In genomic region chr9:91355629-91356352, GRCm38 (mm10) we compare ENCODE assay signal across 9 mouse cellular contexts. TPM values are rescaled to one million over a fixed set of nuclear protein-coding genes. Genes with fewer than 3 reads are reported as not detected.
DNase-seq lines count a peak whose midpoint lies in the region; ATAC-seq lines count a peak whose summit lies in the region.
"Had no signal": no experiment of that assay in that cellular context is flagged by ENCODE, and none has a peak within 500 bp of the region (broad histone marks: within the 10 kb centered on the region; RNA-seq: fewer than 3 reads in every experiment).

No protein-coding gene starts in this region.

- no peak overlapping the region for H3K9ac ChIP-seq in kidney, embryonic 16.5 days (replicated peaks; ENCODE audit: low read length)
- H3K9ac ChIP-seq in forebrain, embryonic 11.5 days (ENCODE audit: low read length), result peak overlapping the region; percentile 64
- H3K9ac ChIP-seq in liver, embryonic 12.5 days, result no peak overlapping the region

- under 1% methylated on average over 29 of the region's 35 CpGs for WGBS in kidney, embryonic 16.5 days
- under 1% methylated on average over 30 of the region's 35 CpGs for WGBS in forebrain, embryonic 11.5 days
- WGBS in liver, embryonic 12.5 days (ENCODE audit: insufficient replicate concordance), result 1% methylated on average over 29 of the region's 35 CpGs

- H3K36me3 ChIP-seq in kidney, embryonic 16.5 days (ENCODE audit: insufficient read depth, low read length), result no peaks in the 10 kb centered on the region
- no peaks in the 10 kb centered on the region for H3K36me3 ChIP-seq in forebrain, embryonic 11.5 days (ENCODE audit: control insufficient read depth, insufficient read depth, low read length)
- no peaks in the 10 kb centered on the region for H3K36me3 ChIP-seq in liver, embryonic 12.5 days

- peaks cover 88% of the 10 kb centered on the region for H3K27me3 ChIP-seq in kidney, embryonic 16.5 days (ENCODE audit: insufficient read depth, low read length)
- peaks cover 32% of the 10 kb centered on the region for H3K27me3 ChIP-seq in forebrain, embryonic 11.5 days (ENCODE audit: control insufficient read depth, insufficient read depth, low read length)
- peaks cover 84% of the 10 kb centered on the region for H3K27me3 ChIP-seq in liver, embryonic 12.5 days (replicated peaks)

- peak overlapping the region; percentile 39 for H3K4me2 ChIP-seq in kidney, embryonic 16.5 days (replicated peaks; ENCODE audit: low read depth, low read length)
- H3K4me2 ChIP-seq in forebrain, embryonic 11.5 days (ENCODE audit: low read depth, low read length, severe bottlenecking), result peak overlapping the region; percentile 54
- H3K4me2 ChIP-seq in liver, embryonic 12.5 days, result peak overlapping the region; percentile 36; the same call in 1 of the 2 replicates

- peak overlapping the region; percentile 16; the same call in 1 of the 2 replicates for H3K4me3 ChIP-seq in kidney, embryonic 16.5 days (ENCODE audit: low read length)
- peak overlapping the region; percentile 37 for H3K4me3 ChIP-seq in forebrain, embryonic 11.5 days (ENCODE audit: low read depth, low read length)
- H3K4me3 ChIP-seq in liver, embryonic 12.5 days, result peak overlapping the region; percentile 7; the same call in 1 of the 2 replicates

- no peaks in the 10 kb centered on the region for H3K9me3 ChIP-seq in kidney, embryonic 16.5 days (ENCODE audit: low read length)
- H3K9me3 ChIP-seq in forebrain, embryonic 11.5 days (ENCODE audit: control insufficient read depth, low read length), result no peaks in the 10 kb centered on the region
- H3K9me3 ChIP-seq in liver, embryonic 12.5 days (replicated peaks), result no peaks in the 10 kb centered on the region

- H3K4me1 ChIP-seq in kidney, embryonic 16.5 days (ENCODE audit: insufficient read depth, low read length), result peaks cover 2% of the 10 kb centered on the region; the same call in 1 of the 2 replicates
- peaks cover 7% of the 10 kb centered on the region; the same call in 1 of the 2 replicates for H3K4me1 ChIP-seq in forebrain, embryonic 11.5 days (replicated peaks; ENCODE audit: control insufficient read depth, insufficient read depth, low read length)
- H3K4me1 ChIP-seq in liver, embryonic 12.5 days, result no peaks in the 10 kb centered on the region

- no peak; the same call in 1 of the 2 replicates for ATAC-seq in kidney, embryonic 16.5 days (ENCODE audit: low FRiP score, low TSS enrichment)
- ATAC-seq in forebrain, embryonic 11.5 days (replicated peaks; ENCODE audit: low FRiP score), result peak; percentile 80
- no peak for ATAC-seq in liver, embryonic 12.5 days

- H3K27ac ChIP-seq in kidney, embryonic 16.5 days (ENCODE audit: low read length), result no peak overlapping the region
- H3K27ac ChIP-seq in forebrain, embryonic 11.5 days (ENCODE audit: low read depth, low read length), result peak overlapping the region; percentile 86
- no peak overlapping the region for H3K27ac ChIP-seq in liver, embryonic 12.5 days

- DNase-seq in kidney, postnatal 10 days, result no peak
- peak; percentile 94 for DNase-seq in cerebellum, adult 11 months
- peak; percentile 95 for DNase-seq in forebrain, embryonic 11.5 days (ENCODE audit: low spot score)
- peak; percentile 54 for DNase-seq in testis, postnatal 14 days (ENCODE audit: low spot score)
- DNase-seq in kidney, postnatal 14 days, result no peak
- no peak for DNase-seq in spleen, adult 18-20 months

RNA-seq across cellular contexts. Expression of gene Zic4, which starts 6.4 kb away (rescaled TPM):
- not detected in 2 replicates for polyA plus RNA-seq in kidney, embryonic 16.5 days (2015; fragmentation: Nextera tagmentation; extraction: Ambion mirVana)
- 58.8 and 59.5 TPM in 2 replicates for polyA plus RNA-seq in forebrain, embryonic 11.5 days (2014; fragmentation: Nextera tagmentation; extraction: Ambion mirVana)
- not detected in 2 replicates for polyA plus RNA-seq in liver, embryonic 12.5 days (2016; fragmentation: Nextera tagmentation; extraction: Ambion mirVana)
- polyA plus RNA-seq: liver, adult 2 months had no signal

RNA-seq across cellular contexts. Expression of gene Zic1, which starts 9.8 kb away (rescaled TPM):
- not detected in 2 replicates for polyA plus RNA-seq in kidney, embryonic 16.5 days (2015; fragmentation: Nextera tagmentation; extraction: Ambion mirVana)
- 14.7 and 15.7 TPM in 2 replicates for polyA plus RNA-seq in forebrain, embryonic 11.5 days (2014; fragmentation: Nextera tagmentation; extraction: Ambion mirVana)
- not detected in 2 replicates for polyA plus RNA-seq in liver, embryonic 12.5 days (2016; fragmentation: Nextera tagmentation; extraction: Ambion mirVana)
- polyA plus RNA-seq: liver, adult 2 months had no signal

Comparison
In these comparisons a context has a peak if more than half of its experiments do, and no peak if none do; other contexts are left out.
1. DNase-seq: peak in cerebellum, adult 11 months (single experiment), forebrain, embryonic 11.5 days (single experiment) and testis, postnatal 14 days (single experiment); none in kidney, postnatal 10 days (single experiment), kidney, postnatal 14 days (single experiment) and spleen, adult 18-20 months (0 of 2).
2. RNA of gene Zic4, which starts 6.4 kb away (polyA plus RNA-seq): 58.8 to 59.5 TPM in forebrain, embryonic 11.5 days; not detected in kidney, embryonic 16.5 days and not detected in liver, embryonic 12.5 days; every median in the first group is over 10 times any median in the second.
3. RNA of gene Zic1, which starts 9.8 kb away (polyA plus RNA-seq): 14.7 to 15.7 TPM in forebrain, embryonic 11.5 days; not detected in kidney, embryonic 16.5 days and not detected in liver, embryonic 12.5 days; every median in the first group is over 10 times any median in the second.
4. Peak in every context shown above with its lines, with median percentiles within 50 percentile points of each other: H3K4me2 ChIP-seq and H3K4me3 ChIP-seq.